Mouse (Mus musculus): ENCODE measurements at regions not wholly inside any gene's neighbourhood (a gene's known extent, or its start where the extent isn't known, plus 50 kb on each side); places are given as distances from the start of the nearest gene placed in this dataset.

DNA sequence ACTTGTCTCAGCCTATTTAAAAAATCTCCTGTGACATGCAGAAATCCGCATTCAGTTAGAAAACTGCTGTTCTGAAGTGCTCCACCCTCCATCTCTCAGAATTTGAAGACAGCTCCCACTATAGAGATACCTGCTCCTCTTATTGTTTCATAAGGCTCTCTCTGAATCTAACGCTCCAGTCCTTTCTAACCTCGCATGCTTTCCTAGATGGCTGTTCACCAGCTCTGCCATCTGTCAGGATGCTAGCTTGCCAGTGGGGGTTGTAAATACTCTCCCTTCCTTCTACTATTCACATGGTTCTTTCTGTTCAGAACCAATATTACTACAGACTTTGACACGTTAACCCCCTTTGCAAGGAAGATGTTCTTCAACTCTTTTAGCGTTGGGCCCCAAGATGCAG lies 123.3 kb upstream of the Gm10801 start:
- no peak for DNase-seq

DNA sequence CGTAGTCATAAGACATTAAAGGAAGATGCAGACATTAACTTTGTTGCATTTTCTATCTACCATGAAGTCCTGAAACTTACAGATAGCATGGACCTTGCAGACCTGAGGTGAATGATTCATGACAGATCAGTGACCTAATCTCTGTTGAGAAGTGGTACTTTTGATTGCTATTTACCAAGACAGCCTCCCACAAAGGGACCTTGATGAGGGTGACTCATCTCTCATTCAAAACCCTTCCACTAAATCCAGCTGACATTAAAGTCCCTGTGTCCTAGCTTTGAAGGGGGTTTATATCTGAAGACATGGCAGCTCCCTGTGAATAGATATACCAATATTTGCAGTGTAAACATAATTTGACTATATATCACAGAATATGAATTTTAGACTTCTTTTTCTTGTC lies 96.2 kb upstream of the Gm10801 start:
- peak; percentile 31 for DNase-seq

All from adrenal gland, adult 8-10 months (tissue).